Mouse (Mus musculus): ENCODE data around the gene Gars. TPM values are rescaled to one million over a fixed set of nuclear protein-coding genes. Genes with fewer than 3 reads are reported as not detected.
A peak's percentile ranks its signal among the peaks of the same experiment; 100 is the strongest.

Gene Gars
- polyA plus RNA-seq, 1 experiment from 2014 or later: 234 TPM

DNA sequence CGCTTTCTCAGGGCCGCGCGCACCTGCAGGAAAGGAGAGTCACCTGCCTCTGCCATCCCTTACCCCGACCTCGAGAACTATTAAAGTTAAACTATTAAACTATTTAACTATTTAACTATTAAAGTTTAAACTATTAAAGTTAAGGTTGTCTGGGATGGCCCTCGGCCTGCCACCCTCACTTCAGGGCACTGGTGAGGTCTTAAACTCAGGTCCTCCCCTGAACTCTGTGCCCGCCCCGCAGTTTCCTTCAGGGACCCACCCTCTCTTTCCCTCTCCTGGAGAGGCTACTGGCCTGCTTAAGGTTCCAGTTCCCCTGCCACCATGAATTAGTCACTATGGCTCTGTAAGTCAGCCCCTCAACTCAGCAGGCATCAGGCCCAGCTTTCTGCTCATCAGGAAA lies 53.6 kb downstream of the Gars start:
- H3K4me1 ChIP-seq (ENCODE audit: control insufficient read depth, insufficient read depth, low read length): no peaks in the 10 kb centered on the region
- H3K27ac ChIP-seq (ENCODE audit: low read depth, low read length): no peak overlapping the region
- no peak for ATAC-seq (ENCODE audit: insufficient read depth, low FRiP score, low TSS enrichment)
- WGBS: 96% methylated on average over 9 of the region's 9 CpGs
- no peak overlapping the region for H3K4me3 ChIP-seq (ENCODE audit: low read depth, low read length)
- no peaks in the 10 kb centered on the region for H3K36me3 ChIP-seq (ENCODE audit: control insufficient read depth, insufficient read depth, low read length)
- H3K9ac ChIP-seq (ENCODE audit: low read length): no peak overlapping the region
- H3K4me2 ChIP-seq (ENCODE audit: low read depth): no peak overlapping the region
- no peaks in the 10 kb centered on the region for H3K27me3 ChIP-seq (ENCODE audit: control insufficient read depth, insufficient read depth, low read length)
- DNase-seq (ENCODE audit: low spot score): no peak
- no peaks in the 10 kb centered on the region for H3K9me3 ChIP-seq (ENCODE audit: control insufficient read depth, low read length)

DNA sequence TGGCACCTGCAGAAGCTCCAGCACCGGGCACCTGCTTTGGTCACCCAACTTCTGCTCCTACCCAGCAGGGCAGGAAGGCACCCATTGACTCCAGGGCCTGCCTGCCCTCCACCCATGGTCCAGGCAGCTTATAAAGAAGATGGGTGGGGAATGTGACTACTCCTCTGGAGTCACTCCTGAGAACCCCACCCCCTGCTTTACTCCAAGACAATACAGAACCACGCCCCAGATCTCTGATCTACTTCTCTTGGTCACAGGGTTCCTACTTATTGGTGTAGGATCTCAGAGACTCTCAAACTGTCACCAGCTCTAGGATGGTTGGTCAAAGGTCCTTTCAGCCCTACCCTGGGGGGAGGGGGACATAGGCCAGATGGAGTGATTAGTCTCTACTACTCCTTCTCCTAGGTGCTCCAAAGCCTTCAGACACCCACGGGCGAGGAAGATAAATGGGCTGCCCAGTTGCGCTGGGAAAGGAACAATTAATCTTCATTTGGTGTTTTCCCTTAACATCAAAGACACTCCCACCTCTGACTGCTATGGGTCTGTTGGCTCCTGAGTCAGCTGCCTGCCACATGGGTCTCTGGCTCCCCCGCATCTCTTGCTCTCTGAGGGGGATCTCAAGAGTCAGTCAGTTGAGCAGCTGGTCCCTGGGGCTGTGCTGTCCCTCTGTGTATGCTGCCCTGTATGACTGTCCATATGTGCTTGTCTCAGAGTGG lies 55.8 kb downstream of the Gars start:
- no peak overlapping the region for H3K4me2 ChIP-seq (ENCODE audit: low read depth)
- H3K9me3 ChIP-seq (ENCODE audit: control insufficient read depth, low read length): no peaks in the 10 kb centered on the region
- no peaks in the 10 kb centered on the region for H3K27me3 ChIP-seq (ENCODE audit: control insufficient read depth, insufficient read depth, low read length)
- H3K4me3 ChIP-seq (ENCODE audit: low read depth, low read length): no peak overlapping the region
- H3K36me3 ChIP-seq (ENCODE audit: control insufficient read depth, insufficient read depth, low read length): no peaks in the 10 kb centered on the region
- H3K4me1 ChIP-seq (ENCODE audit: control insufficient read depth, insufficient read depth, low read length): no peaks in the 10 kb centered on the region
- DNase-seq (ENCODE audit: low spot score): peak; percentile 48
- no peak for ATAC-seq (ENCODE audit: insufficient read depth, low FRiP score, low TSS enrichment)
- no peak overlapping the region for H3K27ac ChIP-seq (ENCODE audit: low read depth, low read length)
- no peak overlapping the region for H3K9ac ChIP-seq (ENCODE audit: low read length)
- 37% methylated on average over 6 of the region's 6 CpGs for WGBS

DNA sequence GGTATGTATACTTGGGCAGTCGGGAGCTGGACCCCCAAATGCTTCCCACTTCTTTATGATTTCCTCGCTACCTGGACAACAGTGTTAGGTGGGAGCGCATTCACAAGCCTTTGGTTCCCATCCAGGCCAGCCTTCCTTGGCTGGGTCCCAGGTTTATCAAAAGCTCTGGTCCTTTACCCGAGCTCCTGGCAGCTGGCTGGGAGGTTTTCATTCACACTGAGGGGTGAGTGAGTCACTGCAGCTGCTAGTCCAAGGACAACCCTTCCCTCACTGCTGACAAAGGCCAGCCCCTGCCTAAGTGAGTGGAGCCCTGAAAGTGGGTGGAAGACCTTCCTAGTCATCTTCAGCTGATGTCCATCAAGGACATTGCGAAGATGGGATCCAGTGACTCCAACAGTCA lies 60.2 kb downstream of the Gars start:
- H3K27ac ChIP-seq (ENCODE audit: low read depth, low read length): no peak overlapping the region
- H3K27me3 ChIP-seq (ENCODE audit: control insufficient read depth, insufficient read depth, low read length): no peaks in the 10 kb centered on the region
- no peak overlapping the region for H3K9ac ChIP-seq (ENCODE audit: low read length)
- ATAC-seq (ENCODE audit: insufficient read depth, low FRiP score, low TSS enrichment): no peak
- no peak overlapping the region for H3K4me2 ChIP-seq (ENCODE audit: low read depth)
- DNase-seq (ENCODE audit: low spot score): no peak
- H3K4me3 ChIP-seq (ENCODE audit: low read depth, low read length): no peak overlapping the region
- H3K36me3 ChIP-seq (ENCODE audit: control insufficient read depth, insufficient read depth, low read length): no peaks in the 10 kb centered on the region
- H3K9me3 ChIP-seq (ENCODE audit: control insufficient read depth, low read length): no peaks in the 10 kb centered on the region
- 83% methylated on average over 5 of the region's 5 CpGs for WGBS
- no peaks in the 10 kb centered on the region for H3K4me1 ChIP-seq (ENCODE audit: control insufficient read depth, insufficient read depth, low read length)

DNA sequence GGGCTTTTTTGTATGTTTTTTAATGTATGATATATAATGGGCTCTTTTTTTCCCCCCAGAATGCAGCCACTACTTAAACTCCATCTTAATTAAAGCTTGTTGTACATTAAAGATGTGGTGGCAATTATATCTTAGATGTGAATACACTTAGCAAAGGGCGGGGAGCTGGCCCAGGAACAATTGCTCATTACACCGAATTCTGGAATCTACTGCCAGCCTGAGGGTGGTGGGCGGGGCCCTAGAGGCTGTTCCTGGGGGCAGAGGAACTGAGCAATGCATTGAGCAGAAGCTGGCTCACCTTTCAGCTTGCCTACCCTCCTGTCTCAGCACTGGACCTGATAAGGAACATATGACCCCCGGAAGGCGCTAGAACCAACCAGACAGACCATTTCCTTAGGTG lies 60.8 kb downstream of the Gars start:
- ATAC-seq (ENCODE audit: insufficient read depth, low FRiP score, low TSS enrichment) (no peak), DNase-seq (ENCODE audit: low spot score) (no peak)
- Histone ChIP-seq H3K27ac (ENCODE audit: low read depth, low read length) (no peak overlapping the region), H3K4me1 (ENCODE audit: control insufficient read depth, insufficient read depth, low read length) (no peaks in the 10 kb centered on the region), H3K9ac (ENCODE audit: low read length) (no peak overlapping the region), H3K4me3 (ENCODE audit: low read depth, low read length) (no peak overlapping the region), H3K27me3 (ENCODE audit: control insufficient read depth, insufficient read depth, low read length) (no peaks in the 10 kb centered on the region), H3K9me3 (ENCODE audit: control insufficient read depth, low read length) (no peaks in the 10 kb centered on the region), H3K36me3 (ENCODE audit: control insufficient read depth, insufficient read depth, low read length) (no peaks in the 10 kb centered on the region), H3K4me2 (ENCODE audit: low read depth) (no peak overlapping the region)
- 87% methylated on average over 5 of the region's 5 CpGs for WGBS

DNA sequence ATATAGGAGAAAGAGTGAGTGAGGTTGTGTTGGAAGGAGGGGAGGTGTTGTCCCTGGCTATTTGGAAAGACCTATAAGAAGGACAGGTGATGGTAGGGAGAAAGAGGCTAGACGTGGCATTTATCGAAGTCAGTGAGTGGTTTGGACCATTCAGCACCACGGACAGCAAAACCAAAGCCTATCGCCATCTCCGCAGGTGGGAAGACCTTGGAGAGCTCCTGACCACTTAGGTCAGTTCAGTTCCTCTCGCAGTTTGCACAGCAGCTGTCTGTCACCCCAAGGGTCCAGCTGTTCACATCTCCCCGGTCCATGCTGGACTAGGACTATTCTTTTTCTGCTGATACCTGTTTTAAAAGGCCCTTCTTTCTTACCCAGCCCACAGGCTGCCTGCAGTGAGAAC lies 70.6 kb downstream of the Gars start:
- ATAC-seq (ENCODE audit: insufficient read depth, low FRiP score, low TSS enrichment) (no peak), DNase-seq (ENCODE audit: low spot score) (peak; percentile 60)
- WGBS: 10% methylated on average over 7 of the region's 7 CpGs
- H3K4me3 ChIP-seq (ENCODE audit: low read depth, low read length): no peak overlapping the region
- no peak overlapping the region for H3K27ac ChIP-seq (ENCODE audit: low read depth, low read length)
- no peak overlapping the region for H3K4me2 ChIP-seq (ENCODE audit: low read depth)
- no peaks in the 10 kb centered on the region for H3K9me3 ChIP-seq (ENCODE audit: control insufficient read depth, low read length)
- no peaks in the 10 kb centered on the region for H3K36me3 ChIP-seq (ENCODE audit: control insufficient read depth, insufficient read depth, low read length)
- H3K9ac ChIP-seq (ENCODE audit: low read length): no peak overlapping the region
- H3K4me1 ChIP-seq (ENCODE audit: control insufficient read depth, insufficient read depth, low read length): no peaks in the 10 kb centered on the region
- H3K27me3 ChIP-seq (ENCODE audit: control insufficient read depth, insufficient read depth, low read length): no peaks in the 10 kb centered on the region; the same call in 1 of the 2 replicates

DNA sequence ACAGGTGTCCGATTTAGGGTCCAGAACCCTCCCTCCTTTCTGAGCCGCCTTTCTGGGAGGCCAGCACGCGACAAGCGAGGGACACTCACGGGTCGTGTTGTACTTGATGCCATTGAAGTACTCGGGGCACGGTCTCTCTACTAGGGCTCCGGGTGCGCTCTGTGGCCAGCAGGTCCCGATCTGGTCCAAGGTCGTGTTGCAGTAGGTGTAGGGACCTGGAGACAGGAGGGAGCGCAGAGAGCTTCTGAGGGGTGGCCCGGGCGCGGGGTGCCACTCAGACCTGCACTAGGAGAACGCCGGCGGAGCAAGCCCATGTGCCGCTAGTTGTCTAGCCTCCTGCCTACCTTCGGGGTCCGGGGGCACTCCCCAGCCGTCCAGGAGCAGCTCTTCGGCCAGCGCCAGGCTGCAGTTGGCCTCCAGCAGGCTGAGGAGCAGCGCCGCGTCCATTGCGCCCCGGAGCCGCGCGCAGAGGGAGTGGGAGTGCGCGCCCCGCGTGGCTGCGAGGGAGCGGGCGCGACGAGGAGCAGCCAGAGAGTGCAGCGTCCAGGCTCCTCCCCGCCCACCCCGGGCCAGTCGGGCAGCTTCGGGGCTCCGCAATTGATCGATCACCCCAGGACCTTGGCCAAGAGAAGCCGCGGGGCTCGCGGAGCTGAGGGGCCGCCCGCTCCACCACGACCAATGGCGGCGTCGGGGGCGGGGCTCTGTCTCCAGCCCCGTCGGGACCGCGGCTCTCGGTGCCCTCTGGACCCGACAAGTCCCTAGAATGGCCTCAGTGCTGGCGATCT lies 79.7 kb downstream of the Gars start:
- Histone ChIP-seq H3K4me2 (ENCODE audit: low read depth) (peak overlapping the region; percentile 73), H3K27me3 (ENCODE audit: control insufficient read depth, insufficient read depth, low read length) (peaks cover 41% of the 10 kb centered on the region), H3K4me3 (ENCODE audit: low read depth, low read length) (peak overlapping the region; percentile 49), H3K27ac (ENCODE audit: low read depth, low read length) (no peak overlapping the region), H3K9me3 (ENCODE audit: control insufficient read depth, low read length) (no peaks in the 10 kb centered on the region), H3K4me1 (ENCODE audit: control insufficient read depth, insufficient read depth, low read length) (no peaks in the 10 kb centered on the region; the same call in 1 of the 2 replicates), H3K36me3 (ENCODE audit: control insufficient read depth, insufficient read depth, low read length) (no peaks in the 10 kb centered on the region), H3K9ac (ENCODE audit: low read length) (no peak overlapping the region; the same call in 1 of the 2 replicates)
- ATAC-seq (ENCODE audit: insufficient read depth, low FRiP score, low TSS enrichment) (peak; percentile 27), DNase-seq (ENCODE audit: low spot score) (peak; percentile 49)
- under 1% methylated on average over 68 of the region's 68 CpGs for whole genome bisulfite sequencing

DNA sequence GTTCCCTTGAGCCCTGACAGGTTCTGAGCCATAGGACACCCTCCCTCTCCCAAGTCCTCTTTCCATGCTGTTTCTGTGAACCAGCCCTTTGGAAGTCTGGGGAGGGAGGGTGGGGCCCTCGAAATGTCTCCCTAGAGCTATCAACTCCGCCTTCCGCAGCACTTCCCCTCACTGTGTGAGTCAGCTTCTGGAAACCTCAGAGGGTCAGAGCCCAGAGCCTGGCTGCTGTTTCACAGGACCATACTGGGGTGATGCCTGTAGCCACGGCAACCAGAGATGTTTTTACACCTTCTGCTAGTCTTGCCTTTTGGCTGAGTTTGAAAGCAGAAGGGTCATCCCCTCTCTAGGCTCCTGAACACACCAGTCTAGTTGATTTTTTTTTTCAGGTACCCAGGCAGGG lies 85.2 kb downstream of the Gars start:
- H3K36me3 ChIP-seq (ENCODE audit: control insufficient read depth, insufficient read depth, low read length): no peaks in the 10 kb centered on the region
- DNase-seq (ENCODE audit: low spot score): no peak
- H3K4me3 ChIP-seq (ENCODE audit: low read depth, low read length): no peak overlapping the region
- no peak overlapping the region for H3K9ac ChIP-seq (ENCODE audit: low read length)
- ATAC-seq (ENCODE audit: insufficient read depth, low FRiP score, low TSS enrichment): no peak
- H3K9me3 ChIP-seq (ENCODE audit: control insufficient read depth, low read length): no peaks in the 10 kb centered on the region
- peaks cover 12% of the 10 kb centered on the region for H3K27me3 ChIP-seq (ENCODE audit: control insufficient read depth, insufficient read depth, low read length)
- 42% methylated on average over 4 of the region's 4 CpGs for WGBS
- no peak overlapping the region for H3K27ac ChIP-seq (ENCODE audit: low read depth, low read length)
- H3K4me1 ChIP-seq (ENCODE audit: control insufficient read depth, insufficient read depth, low read length): no peaks in the 10 kb centered on the region
- H3K4me2 ChIP-seq (ENCODE audit: low read depth): no peak overlapping the region

DNA sequence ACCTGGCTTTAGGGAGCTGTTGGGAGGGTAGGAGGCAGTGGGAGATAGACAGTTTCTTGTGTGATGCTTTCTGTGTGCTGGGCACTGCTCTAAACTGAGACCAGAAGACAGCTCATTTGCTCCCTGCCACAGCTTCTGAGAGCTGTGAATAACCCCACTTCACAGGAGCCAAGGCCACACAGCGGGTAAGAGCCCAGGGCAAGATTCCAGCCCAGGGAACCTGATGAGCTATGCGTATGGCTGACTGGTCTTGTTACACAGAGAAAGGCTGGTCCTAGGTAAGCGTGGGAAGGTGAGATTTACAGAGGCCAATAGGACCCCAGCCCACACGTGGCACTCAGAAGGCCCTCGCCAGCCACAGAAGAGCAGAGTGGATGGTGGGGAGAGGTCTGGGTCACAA lies 88.8 kb downstream of the Gars start:
- ATAC-seq (ENCODE audit: insufficient read depth, low FRiP score, low TSS enrichment): no peak
- 87% methylated on average over 5 of the region's 5 CpGs for WGBS
- H3K36me3 ChIP-seq (ENCODE audit: control insufficient read depth, insufficient read depth, low read length): no peaks in the 10 kb centered on the region

DNA sequence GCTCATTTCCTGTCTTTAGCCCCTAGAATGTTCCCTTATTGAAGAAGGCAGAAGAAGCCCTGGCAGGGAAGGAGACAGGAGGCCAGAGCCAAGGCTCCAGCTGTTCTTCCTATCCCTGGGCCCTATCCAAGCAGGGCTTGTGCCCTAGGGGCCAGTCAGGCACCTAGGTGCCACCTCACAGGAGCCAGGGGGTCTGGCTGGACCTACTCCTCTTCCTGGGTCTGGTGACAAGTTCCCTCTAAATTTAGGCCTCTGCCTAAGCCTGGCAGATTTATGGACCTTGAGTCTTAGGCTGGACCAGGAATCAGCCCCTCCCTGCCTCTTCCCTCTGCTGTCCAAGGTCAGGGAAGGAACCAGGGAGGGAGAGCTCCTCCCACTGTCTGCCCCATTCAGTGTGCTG lies 90.6 kb downstream of the Gars start:
- no peaks in the 10 kb centered on the region for H3K4me1 ChIP-seq (ENCODE audit: control insufficient read depth, insufficient read depth, low read length)
- H3K4me2 ChIP-seq (ENCODE audit: low read depth): no peak overlapping the region
- ATAC-seq (ENCODE audit: insufficient read depth, low FRiP score, low TSS enrichment): no peak
- DNase-seq (ENCODE audit: low spot score): no peak
- no peak overlapping the region for H3K4me3 ChIP-seq (ENCODE audit: low read depth, low read length)
- no peak overlapping the region for H3K27ac ChIP-seq (ENCODE audit: low read depth, low read length)
- no peaks in the 10 kb centered on the region for H3K36me3 ChIP-seq (ENCODE audit: control insufficient read depth, insufficient read depth, low read length)
- H3K9ac ChIP-seq (ENCODE audit: low read length): no peak overlapping the region
- no peaks in the 10 kb centered on the region for H3K27me3 ChIP-seq (ENCODE audit: control insufficient read depth, insufficient read depth, low read length)
- H3K9me3 ChIP-seq (ENCODE audit: control insufficient read depth, low read length): no peaks in the 10 kb centered on the region

More for the DNA sequence above, 88.8 kb downstream of the Gars start:
- Histone ChIP-seq H3K9ac (ENCODE audit: low read length) (no peak overlapping the region), H3K27ac (ENCODE audit: low read depth, low read length) (no peak overlapping the region), H3K27me3 (ENCODE audit: control insufficient read depth, insufficient read depth, low read length) (no peaks in the 10 kb centered on the region), H3K4me2 (ENCODE audit: low read depth) (no peak overlapping the region), H3K4me3 (ENCODE audit: low read depth, low read length) (no peak overlapping the region), H3K9me3 (ENCODE audit: control insufficient read depth, low read length) (no peaks in the 10 kb centered on the region), H3K4me1 (ENCODE audit: control insufficient read depth, insufficient read depth, low read length) (no peaks in the 10 kb centered on the region)
- no peak for DNase-seq (ENCODE audit: low spot score)
